Mouse (Mus musculus) heart, adult 8-10 months (tissue): Measurements from ENCODE around the gene Unc93a2. TPM values are rescaled to one million over a fixed set of nuclear protein-coding genes. Genes with fewer than 3 reads are reported as not detected.
"Not testable (repeated sequence)": the region's sequence is repeated elsewhere in the genome, so short reads cannot be mapped to it uniquely, and the experiment has no call there.

Source experiments
- DNase-seq: peaks from one replicate; pipeline ENCODE4 v3.0.0; 2022; ENCODE audit warnings: low spot score
- total RNA-seq, 4 experiments: library from RNA; stranded (reverse); gene quantifications; 2 replicates each; pipeline ENCODE4 v1.2.4; 2022

Gene Unc93a2
- total RNA-seq, 4 experiments from 2014 or later: not detected

DNA sequence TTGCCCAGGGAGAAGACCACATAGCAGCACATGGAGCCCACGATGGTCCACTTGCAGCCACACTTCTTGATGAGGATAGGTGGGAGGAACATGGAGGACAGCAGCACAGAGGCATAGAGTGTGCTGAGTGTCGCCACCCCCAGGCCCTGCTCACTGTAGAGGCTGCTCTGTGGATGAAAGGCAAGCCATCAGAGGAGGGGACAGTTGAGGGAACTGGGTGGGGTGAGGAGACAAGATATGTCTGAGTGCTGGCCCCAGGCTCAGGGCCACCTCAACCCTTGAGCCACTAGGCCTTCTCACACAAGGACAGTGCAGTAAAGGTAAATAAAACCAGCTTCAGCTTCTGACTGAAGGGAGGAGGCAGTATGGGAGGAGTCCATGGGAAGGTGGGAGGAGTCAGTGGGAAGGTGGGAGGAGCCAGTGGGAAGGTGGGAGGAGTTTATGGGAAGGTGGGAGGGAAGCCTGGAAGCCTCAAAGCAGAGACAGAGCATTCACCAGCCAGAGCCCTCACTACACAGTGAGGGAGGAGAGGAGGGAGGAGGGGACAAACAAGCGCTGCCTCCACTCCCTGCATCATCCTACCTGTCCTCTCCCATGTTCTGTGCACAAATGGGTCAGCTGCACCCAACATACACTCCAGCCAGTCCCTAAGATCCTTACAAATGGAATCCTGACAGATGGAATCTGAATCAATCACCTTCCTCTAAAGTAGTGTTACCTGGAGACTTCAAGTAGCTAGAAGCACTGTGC is 8.1 kb downstream of the Unc93a2 start:
- DNase-seq: not testable (repeated sequence)

DNA sequence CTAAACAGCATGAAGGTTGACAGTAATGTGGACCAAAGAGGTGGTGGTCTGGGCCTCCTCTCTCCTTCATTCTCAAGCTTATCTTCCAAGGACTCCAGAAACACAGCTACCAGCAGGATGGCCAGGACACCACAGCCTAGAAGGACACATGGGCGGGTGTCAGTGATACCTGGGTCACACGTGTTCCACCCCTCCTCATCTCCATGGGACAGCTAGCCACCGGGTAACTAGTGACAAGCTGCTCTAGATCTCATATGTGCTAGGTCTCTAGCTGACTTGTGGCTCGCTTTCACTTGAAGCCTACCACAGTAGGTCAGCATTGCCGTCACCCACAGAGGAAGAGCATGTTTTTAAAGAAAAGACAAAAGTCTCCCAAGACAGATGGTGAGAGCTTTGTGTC is 13.4 kb downstream of the Unc93a2 start, which contains the start of gene Gm49630:
Gene Gm49630, minus strand, starts transcription at position 101 of the 400 bp plus-strand sequence.
- not testable (repeated sequence) for DNase-seq

DNA sequence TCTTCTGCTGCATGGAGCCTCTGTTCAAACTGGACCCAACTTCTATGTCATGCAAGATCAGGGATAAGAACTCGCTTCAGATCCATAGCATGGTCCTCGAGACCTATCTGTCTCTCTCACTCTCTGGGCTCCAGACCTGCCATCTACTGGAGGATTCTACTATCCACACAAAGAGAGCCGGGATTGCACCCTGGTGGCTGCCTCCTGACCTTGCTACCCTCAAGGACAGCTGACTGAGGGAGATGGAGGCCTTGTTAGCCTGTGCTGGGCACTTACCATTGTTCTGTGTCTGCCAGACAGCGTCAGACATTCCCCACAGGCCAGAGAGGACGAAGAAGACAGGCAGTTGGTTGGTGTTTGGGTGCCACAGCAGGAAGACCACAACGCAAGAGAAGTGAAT is 15.9 kb downstream of the Unc93a2 start:
- DNase-seq: not testable (repeated sequence)

DNA sequence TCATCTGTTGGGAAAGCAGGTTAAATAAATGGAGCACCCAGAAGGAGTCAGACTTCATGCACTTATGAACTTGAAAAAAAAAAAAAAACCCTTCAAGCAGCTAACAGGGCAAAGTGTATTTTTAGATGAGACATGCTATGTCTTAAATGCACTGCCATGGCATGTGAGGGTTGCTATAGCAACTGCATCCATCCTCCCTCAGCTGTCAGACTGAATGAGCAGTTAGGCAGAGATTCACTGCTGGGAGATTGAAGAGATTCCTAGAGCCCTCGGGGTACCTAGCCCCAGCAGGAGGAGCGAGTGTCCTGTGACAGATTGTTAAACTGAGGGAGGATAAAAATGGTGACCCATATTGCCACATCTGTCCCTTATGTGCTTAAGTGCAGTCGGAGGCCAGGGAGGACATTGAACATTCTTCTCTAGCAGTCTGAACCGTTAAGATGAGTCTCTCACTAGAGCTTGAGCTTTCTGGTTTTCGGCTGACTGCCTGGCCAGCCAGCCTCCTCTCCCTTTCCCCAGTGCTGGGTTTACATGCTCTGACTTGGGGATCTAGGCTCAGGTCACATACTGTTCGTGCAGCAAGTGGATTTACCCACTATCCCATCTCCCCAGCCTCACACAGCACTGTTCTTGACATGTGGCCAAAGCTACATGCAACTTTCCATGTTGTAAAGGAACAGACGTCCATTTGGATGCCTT is 18.4 kb downstream of the Unc93a2 start:
- not testable (repeated sequence) for DNase-seq

DNA sequence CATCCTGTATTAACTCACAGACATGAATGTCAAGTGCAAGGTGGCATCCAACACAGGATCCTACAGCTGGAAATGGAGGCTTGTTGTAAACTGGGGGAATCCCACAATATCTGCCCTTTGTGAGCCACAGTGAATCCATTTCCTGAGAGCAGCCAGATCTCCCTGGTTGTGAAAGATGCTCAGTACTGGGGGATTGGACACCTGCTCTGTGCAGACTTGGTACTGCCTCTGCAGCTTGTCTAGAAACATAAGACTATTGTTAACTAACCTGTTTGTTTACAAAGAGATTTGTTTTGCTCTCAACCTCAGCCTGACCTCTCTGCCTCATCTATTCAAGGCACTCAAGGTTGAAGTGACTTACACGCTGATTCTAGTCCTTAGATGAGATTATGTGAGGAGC is 19.0 kb downstream of the Unc93a2 start:
- not testable (repeated sequence) for DNase-seq

DNA sequence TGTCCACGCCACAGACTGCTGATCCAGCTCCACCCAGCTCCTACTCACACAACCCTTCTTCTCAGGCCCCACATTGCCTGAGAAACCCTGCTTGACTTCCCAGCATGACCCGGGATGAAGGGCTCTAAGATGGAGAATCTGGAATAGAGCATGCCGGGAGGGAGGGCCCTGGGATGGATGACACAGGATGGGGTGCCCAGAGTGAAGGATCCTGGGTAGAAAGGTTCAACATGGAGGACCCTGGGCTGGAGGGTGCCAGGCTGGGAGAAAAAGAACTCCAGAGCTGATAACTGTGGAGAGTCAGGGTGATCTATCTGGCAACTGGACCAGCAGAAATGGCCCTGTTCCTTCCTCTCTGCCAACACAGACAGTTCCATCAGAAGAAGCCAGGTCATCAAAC is 19.6 kb downstream of the Unc93a2 start:
- not testable (repeated sequence) for DNase-seq

DNA sequence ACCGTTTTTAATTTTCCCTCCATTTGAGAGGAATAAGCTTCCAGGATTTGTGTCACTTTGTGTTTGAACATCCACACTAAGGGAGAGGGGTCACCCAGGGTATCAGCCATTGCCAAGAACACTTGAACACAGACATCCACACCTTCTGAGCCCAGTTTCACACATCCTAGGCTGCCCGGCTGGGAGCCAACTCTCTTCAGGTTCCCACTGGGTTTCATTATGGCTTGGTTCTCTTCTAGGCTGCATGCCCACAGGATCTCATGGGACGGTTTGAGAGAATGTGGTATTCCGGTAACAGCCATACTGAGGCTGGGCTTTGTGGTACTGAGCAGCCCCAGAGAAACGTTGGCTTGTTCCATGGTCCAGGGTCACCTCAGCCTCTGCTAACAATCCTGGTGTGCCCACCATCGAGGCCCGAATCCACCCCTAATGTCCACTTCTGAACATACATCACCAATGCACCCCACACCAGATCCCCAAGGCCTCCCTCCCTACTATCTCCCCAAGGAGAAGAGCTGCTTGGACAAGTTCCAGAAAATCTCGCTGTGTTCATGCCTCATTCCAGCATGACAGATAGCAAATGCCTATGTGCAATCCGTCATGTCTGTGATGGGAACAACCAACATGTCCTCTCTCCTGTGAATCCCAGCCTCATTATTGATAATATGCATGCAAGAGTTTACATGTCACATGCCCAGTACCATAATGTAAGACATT is 24.4 kb downstream of the Unc93a2 start:
- peak; percentile 7 for DNase-seq

DNA sequence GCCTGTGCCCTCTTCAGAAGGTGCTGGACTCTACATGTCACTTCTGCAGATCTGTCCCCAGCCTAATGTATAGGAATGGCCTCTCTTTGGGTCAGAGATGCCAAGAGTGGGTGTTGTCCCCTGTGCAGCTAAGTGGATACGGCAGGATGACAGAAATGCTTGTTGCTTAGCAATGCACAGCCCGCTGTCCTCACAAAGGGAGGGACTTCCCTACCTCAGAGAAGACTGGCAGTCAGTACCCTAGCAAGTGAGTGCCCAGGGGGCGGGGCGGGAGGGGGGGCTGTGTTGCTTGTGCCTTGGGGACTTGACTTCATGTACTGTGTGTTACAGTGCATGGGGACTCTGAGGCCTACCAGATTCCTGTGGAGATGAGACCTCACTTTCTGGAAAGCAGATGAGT is 25.5 kb downstream of the Unc93a2 start:
- DNase-seq: not testable (repeated sequence)

DNA sequence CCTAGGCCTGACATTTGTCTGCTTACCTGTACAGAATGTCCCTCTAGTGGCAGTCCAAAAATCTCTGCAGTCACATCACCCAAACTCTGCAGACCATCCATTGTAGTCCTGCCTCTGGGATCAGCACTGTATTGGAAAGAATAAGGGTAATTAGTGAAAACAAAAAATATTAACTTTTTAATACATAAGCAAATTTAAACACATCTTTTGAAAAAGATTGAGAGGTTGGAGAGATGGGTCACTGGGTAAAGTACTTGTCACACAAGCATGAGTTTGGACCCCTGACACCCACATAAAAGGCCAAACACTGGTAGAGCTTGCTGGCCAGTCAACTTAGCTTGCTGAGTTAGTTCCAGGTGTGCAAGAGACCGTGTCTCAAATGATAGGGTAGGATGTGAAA is 32.7 kb downstream of the Unc93a2 start, which contains the start of gene Ttll2:
Gene Ttll2, minus strand, starts transcription at position 101 of the 400 bp plus-strand sequence.
- DNase-seq: not testable (repeated sequence)

DNA sequence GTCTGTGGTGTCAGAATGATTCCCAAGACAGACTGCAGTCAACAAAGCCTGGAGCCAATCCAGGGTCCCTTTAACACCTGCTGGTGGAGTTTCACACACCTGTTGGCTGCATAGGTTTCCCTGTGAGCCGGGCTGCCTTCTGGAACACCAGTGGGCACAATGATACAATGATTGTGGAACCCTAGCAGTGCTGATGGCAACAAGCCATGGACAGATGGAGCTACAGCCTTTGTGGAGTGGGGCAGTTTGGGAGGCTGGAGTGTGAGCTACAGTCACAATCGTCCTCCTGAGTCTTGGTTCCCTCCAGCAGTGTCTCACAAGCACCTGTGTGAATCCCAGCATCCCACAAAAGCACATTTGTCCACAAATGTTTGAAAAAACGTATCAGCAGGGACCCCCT is 36.5 kb downstream of the Unc93a2 start:
- DNase-seq: not testable (repeated sequence)

DNA sequence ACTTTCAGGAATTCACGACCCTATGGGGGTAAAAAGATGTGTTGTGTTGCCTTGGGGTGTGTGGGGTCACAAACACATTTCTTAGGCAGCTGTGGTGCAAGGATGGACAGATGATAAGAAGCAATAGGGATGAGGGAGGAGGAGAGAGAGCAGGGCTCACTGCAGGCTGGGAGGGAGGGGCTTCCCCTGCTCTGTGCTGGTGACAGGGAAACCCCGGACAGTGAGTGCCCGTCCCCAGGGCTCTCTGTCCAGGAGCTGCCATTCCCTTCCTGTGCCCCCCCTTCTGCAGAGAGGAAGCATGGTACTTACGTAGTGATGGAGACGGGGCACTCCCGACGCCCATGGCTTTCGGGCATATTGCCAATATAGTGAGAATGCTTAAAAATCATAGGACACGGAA is 47.9 kb downstream of the Unc93a2 start:
- DNase-seq: not testable (repeated sequence)

DNA sequence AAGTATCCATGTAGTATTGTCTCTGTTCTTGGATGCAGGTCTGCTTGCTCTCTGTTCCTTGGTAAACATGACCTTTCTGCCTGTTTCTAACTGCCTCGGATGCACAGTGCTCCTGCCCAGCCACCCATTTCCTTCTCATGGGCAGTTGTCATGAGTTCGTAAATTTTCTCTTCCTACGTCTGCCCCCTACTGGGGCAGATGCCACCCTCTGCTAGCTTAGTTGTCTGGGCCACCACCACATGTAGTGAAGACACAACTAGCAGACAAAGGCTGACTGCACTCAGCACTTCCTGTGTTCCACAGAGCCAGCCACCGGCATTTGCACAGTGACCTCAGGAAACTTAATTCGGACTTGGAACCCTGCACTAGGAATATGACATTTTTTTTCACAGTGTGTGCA is 52.5 kb downstream of the Unc93a2 start:
- DNase-seq: not testable (repeated sequence)

DNA sequence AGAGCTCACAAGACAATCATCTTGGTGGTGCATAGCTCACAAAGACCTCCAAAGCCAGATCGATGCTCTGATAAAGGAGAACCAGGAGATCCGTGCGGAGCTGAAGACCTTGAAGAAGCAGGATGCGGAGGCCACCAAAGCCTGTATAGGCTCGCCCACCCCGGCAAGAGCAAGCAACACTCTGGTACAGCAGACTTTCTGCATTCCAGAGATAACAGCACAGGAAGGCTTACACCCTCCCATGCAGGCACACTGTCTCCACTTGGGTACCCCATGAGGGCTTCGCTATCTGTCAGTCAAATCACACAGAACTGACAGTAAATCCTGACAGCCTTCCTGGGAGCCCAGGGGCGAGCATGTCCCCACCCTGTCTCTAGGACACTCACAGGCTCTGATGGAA is 58.8 kb downstream of the Unc93a2 start:
- DNase-seq: not testable (repeated sequence)

DNA sequence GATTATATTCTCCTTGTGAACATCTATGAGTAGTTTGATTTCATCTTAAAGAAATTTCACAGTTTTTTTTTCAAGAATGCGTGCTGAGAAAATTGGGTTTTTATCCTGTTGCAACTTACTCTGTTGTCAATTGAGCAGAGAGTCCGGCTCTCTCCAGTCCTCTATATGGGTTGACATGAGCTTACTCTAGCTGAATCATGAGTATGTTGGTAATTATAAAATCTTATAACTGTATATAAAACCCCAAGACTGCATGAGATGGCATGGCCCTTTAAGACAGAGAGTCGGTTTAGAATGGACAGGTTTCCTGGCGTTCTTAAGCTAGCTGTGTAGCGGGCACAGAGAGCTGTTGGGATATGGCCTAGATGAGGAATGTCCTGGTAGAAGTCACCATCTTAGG is 60.9 kb downstream of the Unc93a2 start, which contains the start of gene Tcp10a:
Gene Tcp10a, plus strand, starts transcription at position 301 of the 400 bp plus-strand sequence.
- DNase-seq: not testable (repeated sequence)

DNA sequence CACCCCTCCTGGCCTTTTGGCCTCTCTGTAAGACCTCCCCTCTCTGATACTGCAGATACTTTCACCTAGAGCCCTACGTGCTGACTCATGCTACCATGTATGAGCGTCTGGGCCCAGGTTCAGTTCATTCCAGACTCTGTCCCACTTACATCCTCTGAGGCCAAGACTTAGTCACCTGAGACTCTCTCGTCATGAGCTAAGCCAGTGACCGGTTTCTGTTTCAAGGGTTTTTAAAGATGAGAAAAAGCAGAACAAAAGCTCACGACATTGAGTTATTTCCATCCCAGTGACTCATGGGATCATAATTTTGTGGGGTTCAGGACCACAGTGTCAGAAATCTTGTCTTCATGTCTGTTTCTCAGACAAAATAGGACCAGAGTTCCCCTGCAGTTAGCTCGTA is 65.5 kb downstream of the Unc93a2 start:
- not testable (repeated sequence) for DNase-seq

DNA sequence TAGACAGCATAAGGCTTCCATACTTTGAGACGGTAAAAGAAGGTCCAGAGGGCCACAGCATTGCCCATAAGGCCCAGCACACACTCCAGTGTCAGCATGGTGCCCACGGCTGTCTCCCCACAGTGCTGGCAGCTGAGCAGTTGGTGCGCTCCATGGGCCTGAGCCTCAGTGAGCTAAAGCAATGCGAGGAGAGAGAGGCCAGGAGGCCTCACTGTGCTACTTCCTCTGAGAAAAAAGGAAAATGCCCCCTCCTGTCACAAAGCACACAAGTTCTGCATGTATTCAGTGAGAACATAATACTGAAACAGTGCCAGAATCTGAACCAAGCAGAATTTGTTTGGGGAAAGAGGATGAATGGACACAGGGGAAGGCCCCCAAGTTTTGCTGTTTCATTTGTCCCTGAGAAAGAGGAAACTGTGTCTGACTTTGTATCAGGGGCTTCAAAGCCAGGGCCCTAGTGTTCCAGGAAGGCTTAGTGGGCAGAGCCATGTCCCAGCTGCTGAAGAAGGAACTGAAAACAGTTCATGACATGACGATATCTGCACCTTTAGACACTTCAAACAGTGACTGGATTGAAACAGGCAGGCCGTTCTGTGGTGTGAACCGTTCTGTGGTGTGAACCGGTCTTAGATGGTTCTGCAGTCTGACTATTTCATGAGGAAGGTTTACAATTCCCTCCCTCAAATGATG is 69.4 kb downstream of the Unc93a2 start:
- peak; percentile 19 for DNase-seq

Other genes starting within 250 kb of the Unc93a2 start
- 10 to 100 TPM; 44.5 to 56.3 (median 52.4) TPM for gene Rps6ka2, start 215.3 kb downstream of the Unc93a2 start, total RNA-seq
- not detected for gene Tcp10a, start 60.8 kb downstream of the Unc93a2 start, total RNA-seq
- not detected for gene Ttll2, start 32.8 kb downstream of the Unc93a2 start, total RNA-seq
- gene Gm49630, start 13.5 kb downstream of the Unc93a2 start, total RNA-seq: not detected